Mouse (Mus musculus) kidney, adult 18-20 months (tissue): Measurements from ENCODE around the gene Ccsap.

Experiments used
- DNase-seq: peaks from one replicate; pipeline ENCODE4 v3.0.0; 2021

The Ccsap gene

GRCm38 (mm10) chr8:123803639-123804038 lies 56.4 kb downstream of the Ccsap start:
- no peak for DNase-seq

GRCm38 (mm10) chr8:123801538-123801937 lies 58.5 kb downstream of the Ccsap start:
- no peak for DNase-seq

GRCm38 (mm10) chr8:123800867-123801266 lies 59.1 kb downstream of the Ccsap start:
- DNase-seq: no peak

GRCm38 (mm10) chr8:123799885-123800284 lies 60.1 kb downstream of the Ccsap start:
- DNase-seq: no peak

GRCm38 (mm10) chr8:123799434-123799833 lies 60.6 kb downstream of the Ccsap start:
- DNase-seq: no peak

- DNase-seq: no peak
Measured at GRCm38 (mm10) chr8:123797928-123798327, 62.1 kb downstream of the Ccsap start.

- peak; percentile 36 for DNase-seq
Measured at GRCm38 (mm10) chr8:123796758-123797157, 63.3 kb downstream of the Ccsap start.

GRCm38 (mm10) chr8:123794766-123795165 lies 65.2 kb downstream of the Ccsap start:
- no peak for DNase-seq

- no peak for DNase-seq
Measured at GRCm38 (mm10) chr8:123793900-123794299, 66.1 kb downstream of the Ccsap start.

GRCm38 (mm10) chr8:123791845-123792225 lies 68.2 kb downstream of the Ccsap start:
- DNase-seq: no peak

GRCm38 (mm10) chr8:123791101-123791844 lies 68.7 kb downstream of the Ccsap start:
- no peak for DNase-seq
